Mouse (Mus musculus): ENCODE data around the gene Prkcb. TPM values are rescaled to one million over a fixed set of nuclear protein-coding genes. Genes with fewer than 3 reads are reported as not detected.
"Not testable (repeated sequence)": the region's sequence is repeated elsewhere in the genome, so short reads cannot be mapped to it uniquely, and the experiment has no call there.

Gene Prkcb
- total RNA-seq (2022), result 1 to 10 TPM in 1 of 4 experiments, under 1 TPM in 3; 0.15 to 1.2 (median 0.73) TPM

DNA sequence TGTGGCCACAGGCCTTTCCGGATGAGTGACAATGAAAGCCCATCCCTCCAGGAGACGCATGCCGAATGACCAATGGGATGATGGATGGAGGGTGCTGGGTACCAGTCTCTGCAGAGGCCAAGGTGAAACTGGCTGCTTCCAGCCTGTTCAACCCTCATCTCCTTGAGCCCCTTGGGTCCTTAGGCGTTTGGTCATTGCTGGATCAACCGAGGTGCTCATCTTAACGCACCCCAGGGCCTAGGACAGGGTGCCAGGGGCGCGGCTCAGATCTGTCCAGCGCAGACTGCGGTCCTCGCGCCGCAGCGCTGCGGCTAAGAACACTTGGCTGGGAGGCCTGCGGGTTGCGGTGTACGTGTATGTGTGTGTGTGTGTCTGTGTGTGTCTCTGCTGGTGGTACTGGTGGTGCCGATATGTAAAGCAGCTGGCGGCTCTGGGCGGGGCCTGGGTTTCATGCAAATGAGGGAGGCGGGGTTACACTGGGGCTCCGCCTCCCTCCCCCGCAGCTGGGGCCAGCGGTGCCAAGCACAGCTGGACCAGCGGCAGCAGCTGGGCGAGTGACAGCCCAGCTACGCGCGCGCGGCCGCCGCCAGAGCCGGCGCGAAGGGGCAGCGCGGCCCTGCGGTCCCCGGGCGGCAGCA lies at the start of gene Prkcb:
Prkcb (plus strand) TSS at position 147 of the 638 bp plus-strand sequence.
- no peak for DNase-seq (ENCODE audit: low spot score in 2 of 2)

DNA sequence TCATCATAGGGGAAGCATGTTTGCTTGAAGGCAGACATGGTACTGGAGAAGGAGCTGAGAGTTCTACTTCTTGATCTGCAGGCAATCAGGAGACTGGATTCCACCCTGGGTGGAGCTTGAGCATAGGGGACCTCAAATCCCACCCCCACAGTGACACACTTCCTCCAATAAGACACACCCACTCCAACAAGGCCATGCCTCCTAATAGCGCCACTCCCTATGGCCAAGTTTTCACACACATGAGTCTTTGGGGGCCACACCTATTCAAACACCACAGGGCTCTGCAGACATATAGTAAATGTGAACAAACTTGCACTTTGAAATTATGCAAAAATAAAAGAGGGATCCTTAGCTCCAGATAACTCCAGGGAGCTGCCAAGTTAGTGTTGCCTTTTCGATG lies 49.6 kb upstream of the Prkcb start:
- no peak for DNase-seq (ENCODE audit: low spot score in 2 of 2)

DNA sequence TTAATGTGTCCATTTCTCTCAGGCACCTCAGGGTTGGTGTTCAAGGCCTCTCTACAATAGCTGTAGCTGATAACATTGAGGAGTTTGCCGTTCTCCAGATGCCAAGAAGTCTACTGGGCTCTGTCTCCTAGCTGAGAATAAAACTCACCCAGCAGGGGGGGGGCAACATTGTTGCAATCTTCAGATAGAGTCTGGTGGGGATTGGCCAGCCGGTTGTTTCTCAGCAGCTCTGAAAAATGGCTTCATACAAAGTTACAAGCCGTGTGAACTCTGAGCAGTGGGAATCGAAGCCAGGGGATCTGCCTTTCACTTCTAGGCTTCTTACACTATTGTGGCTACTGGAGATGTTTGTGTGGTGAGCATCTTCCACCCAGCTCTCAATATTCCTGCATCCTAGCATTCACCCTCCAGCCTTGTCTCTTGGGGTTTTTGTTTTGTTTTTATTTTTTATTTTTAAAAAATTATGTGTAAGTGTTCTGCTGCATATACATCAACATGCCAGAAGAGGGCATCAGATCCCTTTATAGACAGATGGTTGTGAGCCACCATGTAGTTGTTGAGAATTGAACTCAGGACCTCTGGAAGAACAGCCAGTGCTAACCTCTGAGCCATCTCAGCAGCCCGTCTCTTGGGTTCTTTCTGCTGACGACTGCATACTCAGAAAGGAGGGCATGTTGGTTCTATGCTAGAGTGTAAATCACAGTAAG lies 48.0 kb upstream of the Prkcb start:
- DNase-seq (ENCODE audit: low spot score in 2 of 2), result no peak

DNA sequence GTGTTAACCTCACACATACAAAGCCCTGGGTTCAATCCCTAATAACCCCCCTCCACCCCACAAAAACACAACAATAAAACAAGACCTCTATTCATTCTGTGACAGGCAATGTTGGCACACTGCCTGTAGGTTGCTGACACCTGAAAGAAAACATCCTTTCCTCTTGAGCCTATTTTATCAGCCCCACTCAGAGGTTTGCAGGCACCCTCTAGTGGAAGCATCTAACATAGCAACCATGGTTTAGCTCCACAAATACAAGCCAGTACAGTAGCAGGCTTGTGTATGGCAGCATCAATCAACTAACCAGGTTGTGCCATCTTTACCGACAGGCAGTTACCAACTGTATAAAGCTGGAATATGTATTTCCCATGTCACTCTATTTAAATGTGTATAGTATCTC lies 46.3 kb upstream of the Prkcb start:
- DNase-seq (ENCODE audit: low spot score in 2 of 2), result no peak

DNA sequence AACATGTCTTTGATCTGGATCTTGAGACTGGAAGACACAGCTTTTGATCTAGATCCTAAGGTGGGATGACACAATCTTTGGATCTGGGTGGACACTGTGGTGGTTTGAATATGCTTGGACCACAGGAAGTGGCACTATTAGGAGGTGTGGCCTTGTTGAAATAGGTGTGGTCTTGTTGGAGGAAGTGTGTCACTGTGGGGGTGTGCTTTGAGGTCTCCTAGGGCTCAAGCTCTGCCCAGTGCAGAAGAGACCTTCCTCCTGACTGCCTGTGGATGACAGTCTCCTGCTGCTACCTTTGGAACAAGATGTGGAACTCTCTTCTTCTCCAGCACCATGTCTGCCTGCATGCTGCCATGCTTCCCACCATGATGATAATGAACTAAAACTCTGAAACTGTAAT lies 45.8 kb upstream of the Prkcb start:
- DNase-seq (ENCODE audit: low spot score in 2 of 2), result not testable (repeated sequence)

DNA sequence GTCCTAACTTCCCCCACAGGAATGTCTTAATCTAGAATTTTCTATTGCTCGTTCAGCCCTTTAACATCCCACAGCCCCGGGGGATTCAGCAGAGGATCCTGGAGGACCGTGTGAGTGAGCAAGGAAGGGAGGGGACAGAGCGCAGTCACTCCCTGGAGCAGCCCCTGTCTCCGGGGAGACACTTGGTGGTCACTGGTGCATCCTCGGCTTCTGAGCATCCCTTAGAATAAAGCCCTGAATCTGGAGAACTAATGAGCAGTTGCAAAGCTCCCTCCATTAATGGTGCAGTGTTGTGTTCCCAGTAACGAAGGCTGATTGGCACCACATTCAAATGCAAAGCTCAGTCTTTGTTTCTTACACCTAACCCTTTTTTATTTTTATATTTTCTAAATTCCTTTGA lies 44.4 kb upstream of the Prkcb start:
- DNase-seq (ENCODE audit: low spot score in 2 of 2), result no peak

DNA sequence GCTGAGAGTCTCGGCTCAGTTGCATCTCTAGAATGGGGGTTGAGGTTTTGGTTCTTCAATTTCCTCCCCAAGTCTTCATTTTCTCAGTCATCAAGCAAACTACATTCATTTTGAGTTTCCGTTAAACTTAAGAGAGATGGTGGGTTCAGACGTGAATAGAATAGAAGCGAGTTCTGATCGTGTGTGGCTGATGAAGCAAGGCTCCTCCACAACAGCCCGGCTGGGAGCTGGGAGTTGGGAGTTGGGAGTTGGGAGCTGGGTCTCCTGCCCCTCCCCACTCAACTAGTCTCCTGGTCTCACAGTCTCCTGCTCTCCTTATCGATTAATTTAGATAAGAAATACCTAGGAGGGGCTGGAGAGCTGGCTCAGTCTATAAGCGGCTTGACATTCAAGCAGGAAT lies 44.0 kb upstream of the Prkcb start:
- no peak for DNase-seq (ENCODE audit: low spot score in 2 of 2)

DNA sequence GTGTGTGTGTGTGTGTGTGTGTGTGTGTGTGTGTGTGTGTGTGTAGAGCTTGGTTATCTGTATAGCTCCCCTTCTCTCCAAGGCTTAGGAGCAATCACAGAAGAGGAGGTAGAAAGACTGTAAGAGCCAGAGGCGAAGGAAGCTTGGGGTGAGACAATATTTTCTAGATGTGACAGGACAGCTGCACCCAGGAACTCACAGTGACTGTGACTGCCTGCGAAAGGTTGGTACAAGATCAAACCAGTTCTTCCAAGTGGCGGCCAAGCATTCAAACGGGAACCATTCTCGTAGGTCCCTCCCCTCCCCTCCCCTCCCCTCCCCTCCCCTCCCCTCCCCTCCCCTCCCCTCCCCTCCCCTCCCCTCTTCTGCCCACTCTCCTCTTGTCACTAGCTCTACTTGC lies 42.6 kb upstream of the Prkcb start:
- DNase-seq (ENCODE audit: low spot score in 2 of 2), result no peak

DNA sequence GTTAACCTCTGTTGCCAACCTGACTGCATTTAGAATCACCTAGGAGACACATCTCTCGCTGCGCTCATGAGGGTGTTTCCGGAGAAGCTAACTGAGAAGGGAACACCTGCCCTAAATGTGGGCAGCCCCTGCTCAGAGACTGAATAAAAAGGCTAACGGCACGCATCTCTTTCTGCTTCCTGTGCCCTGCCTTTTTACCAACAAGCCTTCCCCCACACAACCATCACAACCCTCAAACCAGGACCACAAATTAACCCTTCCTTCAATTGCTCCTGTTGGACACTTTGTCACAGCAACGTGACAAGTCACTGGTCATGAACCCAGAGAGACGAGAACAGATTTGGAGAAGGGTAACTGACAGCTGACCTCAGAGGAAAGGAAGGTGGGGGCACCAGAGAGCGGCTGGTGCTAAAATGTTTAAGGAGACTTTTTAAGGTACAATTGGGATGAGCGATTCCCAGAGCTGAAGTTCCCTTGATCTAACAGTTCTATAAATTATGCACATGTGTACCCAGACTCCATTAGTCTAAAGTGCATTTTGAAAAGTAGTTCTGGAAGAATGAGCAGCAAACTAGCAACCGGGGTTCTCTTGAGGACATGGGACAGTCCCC lies 41.2 kb upstream of the Prkcb start:
- DNase-seq (ENCODE audit: low spot score in 2 of 2), result no peak

DNA sequence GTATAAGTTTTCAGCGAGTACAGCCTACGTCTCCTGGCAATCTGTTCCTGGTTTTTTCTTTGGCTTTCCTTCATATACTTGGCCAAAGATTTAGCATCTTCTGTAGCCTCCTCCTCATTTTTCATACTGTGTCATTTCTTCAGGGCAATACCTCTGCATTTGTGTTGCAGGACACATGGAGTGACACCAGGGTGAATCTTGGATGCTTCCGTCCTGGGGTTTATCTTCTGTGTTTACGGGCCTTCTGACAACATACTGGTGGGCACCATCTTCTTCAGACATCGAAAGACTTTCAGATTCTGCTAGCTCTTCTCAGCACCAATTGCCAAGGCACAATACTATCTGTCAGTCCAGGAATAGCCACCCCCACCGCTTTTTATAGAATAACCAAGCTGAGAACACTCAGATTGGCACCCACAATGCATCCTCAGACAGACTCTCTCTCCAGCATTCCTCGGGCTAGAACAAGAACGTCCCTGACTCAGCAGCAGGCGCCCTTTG lies 39.2 kb upstream of the Prkcb start:
- no peak for DNase-seq (ENCODE audit: low spot score in 2 of 2)

DNA sequence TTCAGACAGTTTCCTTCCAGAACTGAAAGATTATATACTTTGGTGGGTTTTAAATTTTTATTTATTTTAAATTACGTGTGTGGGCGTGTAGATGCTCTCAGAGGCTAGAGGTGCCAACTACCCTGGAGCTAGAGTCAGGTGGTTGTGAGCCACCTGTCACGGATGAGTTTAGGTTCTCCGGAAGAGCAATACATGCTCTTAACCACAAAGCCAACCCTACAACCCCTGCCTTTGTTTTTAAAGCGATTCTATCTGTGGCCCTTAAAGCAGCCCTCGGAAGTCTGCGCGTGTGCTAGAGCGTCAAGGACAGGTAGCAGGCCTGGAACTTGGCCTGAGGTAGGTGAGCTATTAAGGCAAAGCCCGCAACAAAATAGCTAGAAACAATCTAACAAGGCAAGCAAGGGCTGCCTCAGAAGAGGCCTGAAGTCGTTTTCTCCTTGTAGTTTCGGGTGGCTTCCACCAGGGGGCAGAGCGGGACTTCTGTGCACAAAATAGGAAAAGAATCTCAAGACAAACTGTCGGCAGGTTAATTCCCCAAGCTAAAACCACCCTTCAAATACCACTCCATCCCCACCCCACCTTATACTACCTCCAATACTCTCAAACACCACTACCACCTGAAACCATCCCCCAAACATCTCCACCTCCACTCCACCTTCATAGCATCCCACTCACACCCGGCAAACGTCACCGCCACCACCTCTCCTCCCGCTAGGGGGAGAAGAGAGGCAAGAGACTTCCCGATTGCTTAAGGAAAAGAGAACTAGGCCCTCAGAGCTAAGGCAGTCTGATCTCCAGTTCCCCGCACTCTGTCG lies 37.1 kb upstream of the Prkcb start:
- peak; percentile 12 to 14 for DNase-seq (ENCODE audit: low spot score in 2 of 2)

DNA sequence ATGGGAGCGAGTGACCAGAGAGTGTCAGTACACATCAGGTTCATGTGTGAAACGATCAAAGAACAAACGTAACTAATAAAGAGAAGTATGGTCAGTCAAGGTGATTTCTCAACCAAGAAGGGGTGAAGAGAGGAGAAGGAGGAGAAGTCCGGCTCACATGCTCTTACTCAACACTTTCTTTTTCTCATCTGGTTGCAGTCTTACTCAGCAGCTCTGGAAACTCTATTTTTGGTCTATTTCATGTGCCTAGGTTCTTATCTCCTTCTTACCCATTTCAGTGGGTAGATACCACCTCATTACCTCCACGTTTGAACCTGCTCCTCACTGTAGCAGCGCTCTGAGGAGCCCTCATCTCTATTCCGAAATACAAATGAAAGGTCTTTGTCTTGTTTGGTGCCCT lies 31.8 kb upstream of the Prkcb start:
- no peak for DNase-seq (ENCODE audit: low spot score in 2 of 2)

DNA sequence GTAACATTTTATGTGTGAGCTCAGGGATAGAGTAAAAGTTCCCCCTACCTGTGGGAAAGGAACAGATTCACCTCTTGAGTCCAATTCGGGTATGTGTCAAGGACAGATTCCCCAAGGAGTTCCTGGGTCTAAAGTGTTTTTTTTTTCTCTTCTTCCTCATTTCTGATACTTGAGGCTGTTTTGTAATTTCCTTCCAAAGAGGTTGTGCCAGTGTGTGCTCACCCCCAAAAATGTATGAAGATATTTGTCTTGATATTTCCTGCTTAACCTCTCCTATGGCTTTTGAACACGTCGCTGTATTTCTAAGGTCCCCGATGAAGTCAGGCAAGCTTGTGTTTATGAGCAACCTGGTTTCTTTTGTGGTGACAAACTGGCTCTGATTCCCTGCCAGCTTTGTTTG lies 30.0 kb upstream of the Prkcb start:
- DNase-seq (ENCODE audit: low spot score in 2 of 2), result no peak

DNA sequence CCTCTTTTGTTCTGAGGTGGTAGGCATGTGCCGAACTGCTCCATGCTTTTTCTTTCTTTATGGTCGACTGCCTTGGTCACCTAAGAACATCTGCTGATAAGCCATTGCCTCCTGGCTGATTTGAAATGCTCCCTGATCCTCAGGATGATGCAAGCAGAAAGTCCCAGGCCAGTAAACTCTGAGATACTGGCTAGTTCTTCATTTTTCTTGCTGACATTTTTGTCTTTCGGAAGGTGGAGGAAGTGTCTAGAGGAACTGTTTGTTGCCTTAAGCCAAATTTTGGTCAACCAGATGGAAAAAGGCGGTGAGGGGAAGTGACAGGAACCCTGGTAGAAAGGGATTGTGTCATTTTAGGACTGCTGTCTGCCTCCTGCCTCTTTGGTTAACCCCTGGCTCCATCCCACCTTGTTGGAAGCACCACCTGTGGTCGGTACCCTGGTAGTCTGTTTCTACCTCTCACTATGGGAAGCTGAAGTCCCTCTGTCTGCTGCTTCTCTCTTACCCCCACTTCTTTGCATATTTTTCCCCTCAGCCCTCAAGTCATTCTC lies 28.4 kb upstream of the Prkcb start:
- DNase-seq (ENCODE audit: low spot score in 2 of 2), result no peak

DNA sequence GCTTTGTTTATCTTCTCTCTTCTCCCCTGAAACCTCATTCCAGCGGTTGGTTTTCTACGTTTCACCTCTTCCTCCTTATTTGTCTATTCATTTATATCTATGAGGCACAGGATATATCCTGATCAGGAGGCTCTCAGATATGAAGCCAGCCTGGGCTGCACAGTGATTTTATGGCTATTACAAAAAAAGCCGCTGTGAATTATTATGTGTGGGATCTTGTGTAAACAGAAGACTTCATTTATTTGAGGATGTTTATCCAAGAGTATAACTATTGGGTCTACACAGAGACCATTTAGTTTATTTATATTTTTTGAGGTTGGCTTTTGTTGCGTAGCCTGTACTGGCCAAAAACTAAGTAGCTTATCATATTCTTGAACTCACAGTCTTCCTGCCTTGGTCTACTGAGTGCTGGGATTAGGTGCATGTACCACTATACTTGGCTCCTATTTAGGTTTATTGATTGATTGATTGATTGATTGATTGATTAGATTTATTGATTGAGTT lies 19.5 kb upstream of the Prkcb start:
- DNase-seq (ENCODE audit: low spot score in 2 of 2), result no peak

DNA sequence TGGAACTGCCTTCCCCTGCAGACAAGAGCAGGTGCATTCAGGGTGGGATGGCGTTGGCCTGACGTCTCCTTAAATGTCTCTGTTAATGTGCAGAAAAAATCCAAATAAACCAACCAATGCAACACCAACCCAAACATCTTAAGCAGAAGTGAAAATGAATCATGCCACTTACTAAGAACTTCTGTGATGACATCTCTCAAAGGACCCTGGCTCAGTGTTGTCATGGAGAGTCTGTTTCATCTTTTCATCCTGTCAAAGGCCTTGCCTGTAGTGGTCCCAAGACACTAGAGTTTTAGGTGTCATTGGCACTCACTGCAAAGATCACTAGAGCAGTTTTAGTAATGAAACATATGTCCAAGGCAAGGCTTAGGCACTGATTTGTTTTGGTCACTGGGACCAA lies 16.2 kb upstream of the Prkcb start:
- DNase-seq (ENCODE audit: low spot score in 2 of 2), result no peak

DNA sequence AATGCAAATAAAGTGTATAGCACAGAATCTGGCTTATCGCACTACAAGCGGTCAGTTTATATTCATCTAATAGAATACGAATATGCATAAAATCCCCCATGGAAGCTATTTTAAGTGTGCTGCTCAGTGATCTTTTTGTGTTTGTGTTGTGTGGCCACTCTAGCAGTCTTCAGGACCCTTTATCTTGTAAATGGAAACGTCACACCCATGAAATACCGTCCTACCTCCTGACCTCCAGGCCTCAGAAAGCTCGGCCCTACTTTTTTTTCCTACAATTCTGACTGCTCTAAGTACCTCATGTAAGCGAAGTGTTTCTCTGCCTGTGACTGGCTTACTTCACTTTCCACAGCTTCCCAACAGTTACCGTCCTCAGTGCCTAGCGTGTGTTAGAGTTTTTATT lies 9.0 kb upstream of the Prkcb start:
- DNase-seq (ENCODE audit: low spot score in 2 of 2), result no peak

DNA sequence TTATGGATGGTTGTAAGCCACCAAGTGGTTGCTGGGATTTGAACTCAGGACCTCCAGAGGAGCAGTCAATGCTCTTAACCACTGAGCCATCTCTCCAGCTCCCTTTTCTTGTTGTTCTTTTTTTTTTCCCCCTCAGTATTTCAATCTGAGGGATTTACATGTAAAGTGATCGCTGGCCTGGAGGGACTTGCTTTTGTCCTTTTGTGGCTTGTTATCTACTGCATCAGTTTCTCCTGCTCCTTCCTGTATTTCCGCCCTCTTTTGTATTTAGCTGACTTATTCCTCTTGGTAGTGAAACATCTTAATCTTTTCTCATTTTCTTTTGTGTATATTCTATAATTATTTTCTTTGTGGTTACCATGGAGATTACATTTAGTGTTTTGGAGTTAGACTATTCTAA lies 8.2 kb upstream of the Prkcb start:
- no peak for DNase-seq (ENCODE audit: low spot score in 2 of 2)

DNA sequence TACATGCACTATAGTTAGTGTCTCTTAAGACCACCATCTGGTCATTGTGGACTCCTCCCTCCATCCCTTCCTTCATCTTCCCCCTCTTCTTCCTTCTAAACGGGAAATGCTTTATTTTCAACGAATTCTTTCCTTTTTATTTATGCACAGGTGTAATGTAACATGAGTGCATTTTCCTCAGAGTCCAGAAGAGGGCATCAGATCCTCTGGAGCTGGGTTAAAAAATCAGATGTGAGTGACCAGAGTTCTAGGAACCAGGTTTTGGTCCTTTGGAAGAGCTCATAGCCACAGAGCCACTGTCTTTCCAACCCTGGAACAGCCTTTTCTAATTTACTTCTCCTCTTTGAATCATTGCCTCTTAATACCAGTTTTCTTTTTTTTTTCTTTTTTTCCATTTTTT lies 6.0 kb upstream of the Prkcb start:
- DNase-seq (ENCODE audit: low spot score in 2 of 2), result no peak

DNA sequence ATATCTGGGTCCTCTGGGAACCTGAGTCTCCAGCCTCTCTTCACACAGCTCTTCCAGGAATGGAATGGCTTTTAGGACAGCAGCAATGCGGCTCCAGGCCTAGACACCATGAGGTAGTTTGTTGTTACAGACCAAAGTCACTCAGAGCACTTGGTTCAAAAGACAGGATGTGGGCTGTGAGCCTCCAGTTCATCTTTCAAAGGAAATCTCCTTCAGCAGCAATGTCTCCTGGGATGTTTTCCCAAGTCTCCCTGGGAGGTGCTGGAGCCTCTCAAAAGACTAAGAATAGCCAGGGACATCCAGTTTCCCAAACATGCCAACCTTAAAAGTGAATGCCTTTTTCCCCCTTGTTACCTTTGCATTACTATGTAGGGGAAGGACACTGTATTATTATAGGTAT lies 1.3 kb upstream of the Prkcb start:
- no peak for DNase-seq (ENCODE audit: low spot score in 2 of 2)

Data from gastrocnemius, adult 8-10 months (tissue).